Mouse (Mus musculus) retina, postnatal 1 day (tissue): ENCODE data around the gene Ints11.

Experiments
- DNase-seq: peaks from one replicate; pipeline ENCODE4 v3.0.0-alpha.2; 2012

Ints11 gene

DNA sequence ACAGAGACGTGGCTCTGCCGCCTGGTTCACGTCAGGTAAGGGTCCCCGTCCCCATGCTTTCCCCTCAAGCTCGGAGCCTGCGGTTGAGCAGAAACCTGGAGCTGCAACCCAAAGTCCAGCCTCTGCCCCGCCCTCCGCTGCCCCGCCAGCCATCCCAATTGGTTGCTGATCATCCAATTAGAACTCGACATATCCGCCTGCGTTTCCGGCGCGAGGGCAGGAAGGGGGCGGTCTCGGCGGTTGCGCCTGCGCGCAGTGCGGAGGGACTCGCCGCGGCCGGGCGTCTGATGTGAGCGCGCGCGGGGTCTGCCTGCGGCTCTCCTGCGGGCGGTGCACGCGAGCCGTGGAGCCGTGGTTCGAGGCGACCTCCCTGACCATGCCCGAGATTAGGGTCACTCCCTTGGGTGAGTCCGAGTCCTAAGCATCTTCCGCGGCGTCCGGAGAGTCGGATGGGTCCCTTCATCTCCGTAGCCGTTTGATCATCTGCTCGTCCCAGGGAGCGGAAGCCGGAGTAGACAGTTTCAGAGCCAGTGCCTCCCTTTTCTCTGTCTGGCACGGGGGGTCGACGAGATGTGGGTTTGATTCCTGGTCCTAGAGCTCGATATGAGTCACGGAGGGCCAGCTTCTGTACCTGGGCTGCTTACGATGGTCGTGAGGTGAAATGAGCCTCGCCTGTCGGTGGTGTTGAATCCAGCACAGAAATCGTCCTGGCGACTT lies at the start of gene Ints11, which contains the start of gene Cptp:
Gene Ints11 (plus strand): TSS at position 230 of the 717 bp plus-strand sequence.
Gene Cptp (minus strand): TSS at position 124 of the 717 bp plus-strand sequence.
- DNase-seq, result peak; percentile 98

DNA sequence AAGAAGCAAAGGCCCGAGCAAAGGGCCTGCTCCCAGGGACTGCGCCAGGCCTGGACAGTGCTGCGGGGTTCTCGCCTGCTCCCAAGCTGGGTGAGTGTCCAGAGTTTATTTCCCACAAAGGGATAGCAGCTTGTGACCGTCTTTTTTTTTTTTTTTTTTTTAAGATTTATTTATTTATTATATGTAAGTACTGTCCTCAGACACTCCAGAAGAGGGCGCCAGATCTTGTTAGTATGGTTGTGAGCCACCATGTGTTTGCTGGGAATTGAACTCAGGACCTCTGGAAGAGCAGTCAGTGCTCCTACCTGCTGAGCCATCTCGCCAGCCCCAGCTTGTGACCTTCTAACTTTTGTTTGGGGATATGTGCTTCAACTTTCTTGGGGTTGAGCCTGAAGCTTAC lies 48.3 kb upstream of the Ints11 start:
- peak; percentile 48 for DNase-seq

DNA sequence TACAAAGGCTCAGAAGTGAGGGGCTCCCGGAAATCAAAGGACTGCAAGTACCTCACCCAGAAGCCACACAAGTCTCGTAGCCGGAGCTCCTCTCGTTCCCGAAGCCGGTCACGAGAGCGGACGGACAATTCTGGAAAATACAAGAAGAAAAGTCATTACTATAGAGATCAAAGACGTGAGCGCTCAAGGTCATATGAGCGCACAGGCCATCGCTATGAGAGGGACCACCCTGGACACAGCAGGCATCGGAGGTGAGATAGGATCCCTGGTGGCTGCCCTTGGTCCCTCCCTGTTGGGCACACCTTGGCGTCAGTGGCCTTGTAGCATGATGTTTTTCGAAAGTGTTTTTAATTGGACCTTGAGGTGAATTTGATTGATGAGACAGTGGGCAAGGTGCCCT lies 45.9 kb upstream of the Ints11 start:
- DNase-seq, result no peak

DNA sequence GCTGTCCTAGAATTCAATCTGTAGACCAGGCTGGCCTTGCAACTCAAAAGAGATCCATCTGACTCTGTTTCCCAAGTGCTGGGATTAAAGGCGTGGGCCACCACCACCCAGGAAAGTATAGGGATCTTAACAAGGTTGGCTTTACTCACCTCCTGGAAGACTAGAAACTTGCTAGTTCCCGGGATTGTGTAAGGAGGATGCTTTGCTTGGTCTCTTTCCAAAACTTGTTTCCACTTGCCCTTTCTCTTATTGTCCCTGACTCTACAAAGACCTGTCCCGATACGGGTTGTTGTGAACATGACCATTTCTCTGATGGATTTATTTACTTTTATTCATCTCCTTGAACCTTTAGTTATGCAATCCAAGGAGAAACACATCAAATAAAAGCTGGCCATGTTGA lies 39.5 kb upstream of the Ints11 start:
- DNase-seq, result no peak

DNA sequence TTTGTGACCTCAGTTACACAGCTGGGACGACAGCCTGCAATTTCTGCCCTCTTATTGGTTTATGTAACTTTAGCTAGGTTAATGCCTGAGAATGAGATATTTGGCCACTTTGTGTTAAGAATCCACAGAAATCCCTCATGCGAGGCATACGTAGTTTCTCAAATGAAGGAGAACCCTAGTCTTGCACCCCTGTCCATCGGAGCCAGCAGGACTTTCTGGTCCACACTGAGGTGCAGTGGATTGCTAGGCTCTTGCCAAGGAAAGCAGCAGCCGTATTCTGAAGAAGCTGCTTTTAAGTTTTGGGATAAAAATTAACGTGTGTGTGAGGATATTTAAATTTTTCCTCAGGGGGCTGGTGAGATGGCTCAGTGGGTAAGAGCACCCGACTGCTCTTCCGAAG lies 38.8 kb upstream of the Ints11 start:
- DNase-seq, result no peak

DNA sequence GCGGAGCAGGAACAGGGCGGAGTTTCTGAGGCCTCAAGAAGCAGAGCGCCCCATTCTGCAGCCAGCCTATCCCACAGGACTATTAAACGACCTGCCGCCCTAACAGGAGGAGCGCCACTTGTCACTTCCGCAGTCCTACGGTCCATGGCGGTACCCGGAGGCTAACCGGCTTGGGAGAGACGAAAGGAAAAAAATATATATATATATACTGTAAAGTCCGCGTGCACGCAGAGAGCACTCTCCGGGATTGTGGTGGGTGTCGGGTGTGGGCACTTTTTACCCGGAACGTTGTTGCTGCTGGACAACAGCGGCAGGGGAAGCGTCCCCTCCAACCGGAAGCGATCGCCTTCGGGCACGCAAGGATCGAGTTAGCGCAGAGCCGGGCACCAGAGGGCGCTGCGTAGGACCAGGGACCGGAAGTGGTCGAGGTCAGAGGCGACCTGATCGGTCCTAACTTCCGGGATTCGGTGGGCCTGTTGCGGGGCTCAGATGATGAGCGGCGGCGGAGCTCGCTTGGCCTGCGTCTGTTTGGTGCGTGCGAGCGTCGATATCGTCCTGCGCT lies 38.1 kb upstream of the Ints11 start, which contains the start of gene Aurkaip1:
Gene Aurkaip1 (plus strand): TSS at position 68 of the 562 bp plus-strand sequence.
- DNase-seq, result peak; percentile 98

DNA sequence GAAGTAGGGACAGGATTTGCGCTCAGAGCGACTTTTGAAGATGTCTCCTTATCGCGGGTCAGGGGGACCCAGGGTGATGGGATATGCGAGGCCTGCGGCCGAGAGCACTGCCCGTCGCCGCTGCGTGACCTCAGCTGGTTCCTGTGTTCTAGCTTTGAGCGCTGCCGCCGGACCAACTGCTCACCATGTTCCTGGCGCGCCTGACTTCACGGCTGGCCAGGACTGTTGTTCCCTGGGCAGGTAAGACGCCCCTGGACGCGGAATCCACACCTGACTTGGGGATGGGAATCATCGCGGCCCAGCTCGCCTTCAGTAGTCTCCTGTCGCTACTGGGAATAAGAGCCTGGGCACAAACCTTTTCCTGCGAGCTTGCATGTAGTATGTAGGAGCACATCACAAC lies 37.5 kb upstream of the Ints11 start:
- DNase-seq, result no peak

DNA sequence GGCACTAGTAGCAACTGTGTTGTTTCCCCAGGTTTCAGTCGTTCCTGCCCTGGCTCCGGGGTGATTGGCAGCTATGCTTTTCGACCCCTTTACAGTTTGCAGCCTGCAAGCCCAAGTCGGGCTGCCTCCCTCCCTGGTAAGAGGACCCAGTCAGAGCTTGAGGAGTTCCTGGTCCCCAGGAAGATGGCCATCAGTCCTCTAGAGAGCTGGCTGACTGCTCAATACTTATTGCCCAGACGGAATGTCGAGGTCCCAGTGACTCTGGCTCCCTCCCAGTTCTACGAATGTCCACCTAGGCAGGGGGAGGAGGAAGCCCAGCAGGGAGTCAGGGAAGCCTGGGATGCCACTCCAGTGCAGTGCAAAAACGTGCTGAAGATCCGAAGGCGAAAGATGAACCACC lies 37.0 kb upstream of the Ints11 start:
- DNase-seq, result no peak

DNA sequence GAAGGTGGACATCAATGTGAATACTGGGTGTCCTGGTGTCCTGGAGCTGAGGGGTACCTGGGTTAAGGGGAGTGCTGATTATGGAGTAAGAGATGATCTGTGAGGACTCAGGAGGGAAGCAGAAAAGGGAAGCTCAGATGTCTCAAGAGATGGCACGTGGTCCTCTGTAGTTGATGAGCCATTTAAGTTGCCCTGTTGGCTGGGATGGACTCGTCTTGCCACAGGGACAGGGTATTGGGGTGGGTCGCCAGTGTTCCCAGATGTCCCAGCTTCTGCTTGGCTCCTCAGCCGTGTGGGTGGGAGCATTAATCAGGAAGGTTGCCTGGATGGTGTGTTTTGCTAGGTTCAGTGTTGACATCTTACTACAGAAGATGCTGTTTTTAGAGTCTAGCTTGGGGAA lies 36.1 kb upstream of the Ints11 start:
- no peak for DNase-seq

DNA sequence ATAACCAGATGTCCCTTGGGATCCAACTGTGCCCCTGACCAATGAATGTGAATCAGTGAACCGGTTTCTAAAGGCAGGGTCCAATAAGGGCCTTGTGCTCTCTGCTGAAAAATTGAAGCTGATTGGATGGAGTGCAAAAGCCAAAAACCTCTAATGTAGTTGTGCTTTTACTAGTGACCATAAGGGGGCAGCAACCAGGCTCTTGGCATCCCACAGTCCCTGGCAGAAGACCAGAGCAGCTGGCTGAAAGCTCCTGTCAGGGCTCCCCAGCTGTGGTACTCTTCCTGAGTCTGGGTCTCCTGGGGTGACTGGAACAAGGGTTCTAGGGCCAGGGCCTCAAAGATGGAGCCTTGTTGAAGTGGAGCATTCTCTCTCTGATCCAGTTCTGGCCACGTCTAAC lies 35.5 kb upstream of the Ints11 start:
- peak; percentile 89 for DNase-seq

DNA sequence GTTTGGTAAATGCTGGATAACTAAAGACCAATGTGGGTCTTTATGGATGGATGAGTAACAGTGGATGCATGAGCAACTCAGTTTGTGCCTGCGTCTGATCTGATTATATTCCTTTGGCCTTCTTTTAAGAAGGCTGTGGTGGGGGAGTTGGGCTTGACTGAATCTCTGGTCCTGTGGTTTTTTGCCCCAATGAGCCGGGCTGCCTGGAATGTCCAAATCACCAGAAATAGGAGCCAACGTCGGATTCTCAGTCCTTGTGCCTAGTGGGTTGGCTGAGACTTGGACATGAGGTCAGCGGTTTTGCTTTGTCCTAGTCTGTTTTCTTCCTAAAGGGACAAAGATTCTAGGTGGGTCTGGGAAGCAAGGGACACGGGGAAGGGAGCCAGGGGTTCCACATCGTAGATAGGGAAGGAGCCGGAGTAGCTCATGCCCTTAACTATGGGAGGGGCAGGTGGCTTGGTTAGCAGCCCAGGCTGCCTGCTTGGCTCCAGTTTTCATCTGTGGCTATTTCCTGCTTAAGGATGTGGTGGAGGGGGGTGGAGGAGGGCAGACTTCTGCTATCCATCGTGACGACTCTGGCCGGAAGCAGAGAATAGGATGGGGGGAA lies 31.8 kb upstream of the Ints11 start:
- DNase-seq, result no peak

DNA sequence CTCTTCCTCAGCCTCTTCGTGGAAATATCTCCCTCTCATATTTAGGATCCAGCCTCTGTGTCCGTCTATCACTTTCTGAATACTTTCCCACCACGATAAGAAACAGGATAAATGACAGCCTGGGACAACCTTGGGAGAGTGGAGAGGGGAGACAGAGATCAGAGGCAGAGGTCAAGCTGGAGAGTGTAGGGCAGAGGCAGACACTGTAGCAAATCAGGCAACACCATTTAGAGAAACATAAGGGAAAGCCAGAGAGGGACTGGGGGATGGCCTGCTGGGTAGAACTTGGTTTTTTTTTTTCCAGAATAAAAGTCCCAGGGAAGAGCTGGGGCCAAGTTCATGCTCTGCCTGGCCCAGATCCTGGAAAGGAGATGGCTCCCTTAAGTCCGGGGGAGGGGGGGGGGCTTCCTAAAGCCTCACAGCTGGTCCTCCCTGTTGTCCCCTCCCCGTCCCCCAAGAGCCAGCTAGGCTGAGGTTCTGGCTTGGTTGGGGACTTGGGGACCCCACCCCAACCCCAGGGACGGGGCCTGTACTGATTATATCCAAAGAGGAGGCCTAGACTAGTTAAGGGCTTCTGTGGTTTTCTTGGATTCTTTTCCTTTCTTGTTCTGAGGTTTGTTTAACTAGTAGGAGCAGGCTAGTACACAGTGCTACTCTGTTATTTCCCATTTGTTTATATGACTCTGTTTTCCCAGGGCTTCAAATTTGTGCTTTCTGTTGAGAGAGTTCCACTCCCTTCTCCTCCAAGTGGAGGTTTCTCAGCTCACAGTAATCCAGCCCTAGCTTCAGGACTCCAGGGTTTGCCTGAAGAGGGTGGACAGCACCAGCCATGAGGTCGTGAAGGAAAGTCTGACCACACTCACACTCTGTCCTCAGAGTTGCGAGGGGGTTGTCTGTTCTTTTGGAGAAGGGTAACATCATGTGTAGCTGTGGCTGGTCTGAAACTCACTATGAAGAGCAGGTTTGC lies 30.9 kb upstream of the Ints11 start:
- DNase-seq, result no peak

DNA sequence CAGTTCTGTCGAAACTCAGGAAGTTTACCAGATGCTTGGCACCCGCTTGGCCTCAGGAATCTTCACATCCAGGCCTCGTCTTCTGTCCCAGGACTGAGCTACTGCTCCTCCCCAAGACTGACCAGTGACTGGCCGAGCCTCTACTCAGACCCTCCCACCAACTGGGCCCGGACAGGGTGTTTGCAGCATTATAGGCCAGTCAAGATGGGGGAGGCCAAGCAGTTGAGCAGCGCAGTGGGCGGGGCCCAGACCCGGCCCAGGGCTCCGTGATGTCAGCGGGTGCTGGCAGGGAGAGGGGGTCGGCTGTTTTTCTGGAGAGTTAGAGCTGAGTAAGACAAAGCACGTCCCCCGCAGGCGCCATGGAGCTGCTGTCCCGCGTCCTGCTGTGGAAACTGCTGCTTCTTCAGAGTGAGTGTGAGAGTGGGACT lies 29.8 kb upstream of the Ints11 start, which contains the start of gene Mxra8:
Gene Mxra8 (plus strand): TSS at position 198 of the 428 bp plus-strand sequence.
- peak; percentile 61 for DNase-seq

DNA sequence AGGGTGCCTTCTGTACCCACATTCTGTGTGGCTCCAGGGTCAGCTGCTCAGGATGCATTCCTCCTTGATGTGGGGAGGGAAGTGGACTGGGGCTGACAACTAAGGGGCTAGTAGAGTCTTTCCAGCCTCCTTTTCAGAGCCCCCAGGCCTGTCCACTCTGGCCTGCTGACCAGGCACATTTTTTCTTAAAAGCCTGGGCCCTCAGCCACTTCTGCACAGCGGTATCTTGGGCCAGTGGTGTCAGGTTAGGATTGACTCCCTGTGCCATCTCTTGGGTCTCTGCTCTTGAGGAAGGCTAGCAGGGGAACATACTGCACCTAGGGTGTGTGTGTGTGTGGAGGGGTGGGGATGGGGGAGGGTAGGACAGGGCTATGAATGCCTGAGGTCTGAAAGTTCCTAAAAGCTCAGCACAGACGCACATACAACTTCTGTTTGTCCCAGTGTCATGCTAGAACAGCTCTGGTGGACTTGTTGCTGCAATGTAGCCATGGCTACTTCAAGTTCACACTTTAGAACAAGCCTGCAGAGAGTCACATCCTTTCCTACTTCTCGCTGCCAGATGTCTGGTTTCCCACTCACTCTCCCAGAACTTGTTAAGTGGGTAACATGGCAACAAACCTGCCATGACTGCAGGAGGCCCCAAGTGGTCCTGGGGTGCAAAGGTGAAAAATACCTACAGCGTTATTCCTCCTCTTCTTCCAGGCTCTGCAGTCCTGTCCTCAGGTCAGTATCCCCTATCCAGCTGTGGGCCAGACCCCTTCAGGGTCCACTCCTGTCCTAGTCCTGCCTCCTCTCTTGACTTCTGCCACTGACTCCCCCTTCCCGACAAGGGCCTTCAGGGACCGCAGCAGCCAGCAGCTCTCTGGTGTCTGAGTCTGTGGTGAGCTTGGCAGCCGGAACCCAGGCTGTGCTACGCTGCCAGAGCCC lies 29.0 kb upstream of the Ints11 start:
- no peak for DNase-seq

DNA sequence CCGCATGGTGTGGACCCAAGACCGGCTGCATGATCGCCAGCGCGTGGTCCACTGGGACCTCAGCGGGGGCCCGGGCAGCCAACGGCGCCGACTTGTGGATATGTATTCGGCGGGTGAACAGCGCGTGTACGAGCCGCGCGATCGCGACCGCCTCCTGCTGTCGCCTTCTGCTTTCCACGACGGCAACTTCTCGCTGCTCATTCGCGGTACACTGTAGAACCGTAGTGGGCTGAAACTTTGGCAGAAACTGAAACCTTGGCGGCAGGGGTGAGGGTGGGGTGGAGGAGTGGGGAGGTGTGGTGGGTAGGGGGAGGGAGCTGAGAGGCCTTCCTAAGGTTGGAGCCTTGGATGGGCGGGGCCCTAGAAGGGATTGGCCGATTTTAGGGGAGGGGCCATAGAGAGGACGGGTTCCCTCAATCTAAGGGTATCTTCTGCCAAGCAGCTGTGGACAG lies 28.3 kb upstream of the Ints11 start:
- peak; percentile 75 for DNase-seq

DNA sequence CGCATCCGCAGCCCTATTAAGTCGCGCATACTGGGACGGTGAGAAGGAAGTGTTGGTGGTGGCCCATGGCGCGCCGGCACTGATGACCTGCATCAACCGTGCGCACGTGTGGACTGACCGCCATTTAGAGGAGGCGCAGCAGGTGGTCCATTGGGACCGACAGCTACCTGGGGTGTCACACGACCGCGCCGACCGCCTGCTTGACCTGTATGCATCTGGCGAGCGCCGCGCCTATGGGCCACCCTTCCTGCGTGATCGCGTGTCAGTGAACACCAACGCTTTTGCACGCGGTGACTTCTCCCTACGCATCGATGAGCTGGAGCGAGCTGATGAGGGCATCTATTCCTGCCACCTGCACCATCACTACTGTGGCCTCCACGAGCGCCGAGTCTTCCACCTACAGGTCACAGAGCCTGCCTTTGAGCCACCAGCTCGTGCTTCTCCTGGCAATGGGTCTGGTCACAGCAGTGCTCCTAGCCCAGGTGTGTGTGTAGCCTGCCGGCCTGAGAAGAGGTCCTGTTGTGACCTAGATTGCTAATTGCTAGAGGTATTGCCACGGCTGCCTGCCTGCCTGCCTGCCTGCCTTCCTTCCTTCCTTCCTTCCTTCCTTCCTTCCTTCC lies 27.6 kb upstream of the Ints11 start:
- no peak for DNase-seq

DNA sequence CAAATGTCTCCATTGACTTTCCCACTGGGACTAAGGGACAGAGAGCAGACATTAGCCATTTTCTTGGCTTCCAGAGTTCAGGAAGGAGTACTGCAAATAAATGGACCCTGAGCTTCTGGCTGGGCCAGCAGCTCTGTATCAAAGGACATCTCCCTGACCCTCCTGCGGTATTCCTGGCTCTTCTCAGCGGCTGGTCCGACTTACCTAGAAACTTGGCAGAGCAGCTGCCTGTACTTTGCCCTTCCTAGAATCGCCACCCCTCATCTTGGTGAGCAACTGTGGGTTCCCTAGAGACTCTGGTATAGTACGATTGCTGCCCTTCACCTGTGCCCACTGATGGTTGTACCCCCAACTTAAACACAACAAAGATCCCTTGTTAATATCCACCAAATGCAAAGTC lies 26.1 kb upstream of the Ints11 start:
- DNase-seq, result no peak

DNA sequence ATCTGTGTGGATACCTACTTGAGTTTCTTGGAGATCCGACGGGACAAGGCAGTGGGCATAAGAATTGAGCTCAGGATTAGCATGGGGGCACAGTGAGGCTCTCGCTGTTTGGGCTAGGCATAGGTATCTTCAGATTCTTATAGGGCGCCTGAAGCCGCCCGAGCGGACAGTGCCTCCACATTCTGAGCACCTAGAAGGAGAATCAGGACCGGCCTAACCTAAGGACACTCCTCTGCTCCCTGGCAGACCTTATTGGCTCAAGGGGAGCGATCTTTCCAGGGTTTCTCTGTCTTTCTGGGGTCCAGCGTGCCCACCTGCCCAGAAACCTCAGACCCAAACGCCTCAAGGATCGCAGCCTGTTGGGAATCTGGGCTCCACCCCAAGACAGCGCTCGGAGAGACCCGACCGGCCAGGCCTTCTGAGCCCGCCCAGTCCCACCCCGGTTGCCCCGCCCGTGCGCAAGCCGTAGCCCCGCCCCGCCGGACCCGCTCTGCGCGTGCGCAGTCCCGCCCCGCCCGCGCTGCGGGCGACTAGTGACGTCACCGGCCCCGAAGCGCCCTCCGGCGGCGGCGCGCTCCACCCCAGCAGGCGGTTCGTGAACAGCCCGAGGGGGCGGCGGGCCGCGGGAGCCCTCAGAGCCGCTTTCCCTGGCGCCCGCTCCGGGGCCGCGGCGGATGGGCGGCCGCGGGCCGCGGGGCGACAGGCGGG lies 22.3 kb upstream of the Ints11 start, which contains the start of gene Dvl1:
Gene Dvl1 (plus strand): TSS at position 532 of the 708 bp plus-strand sequence.
- peak; percentile 92 for DNase-seq

DNA sequence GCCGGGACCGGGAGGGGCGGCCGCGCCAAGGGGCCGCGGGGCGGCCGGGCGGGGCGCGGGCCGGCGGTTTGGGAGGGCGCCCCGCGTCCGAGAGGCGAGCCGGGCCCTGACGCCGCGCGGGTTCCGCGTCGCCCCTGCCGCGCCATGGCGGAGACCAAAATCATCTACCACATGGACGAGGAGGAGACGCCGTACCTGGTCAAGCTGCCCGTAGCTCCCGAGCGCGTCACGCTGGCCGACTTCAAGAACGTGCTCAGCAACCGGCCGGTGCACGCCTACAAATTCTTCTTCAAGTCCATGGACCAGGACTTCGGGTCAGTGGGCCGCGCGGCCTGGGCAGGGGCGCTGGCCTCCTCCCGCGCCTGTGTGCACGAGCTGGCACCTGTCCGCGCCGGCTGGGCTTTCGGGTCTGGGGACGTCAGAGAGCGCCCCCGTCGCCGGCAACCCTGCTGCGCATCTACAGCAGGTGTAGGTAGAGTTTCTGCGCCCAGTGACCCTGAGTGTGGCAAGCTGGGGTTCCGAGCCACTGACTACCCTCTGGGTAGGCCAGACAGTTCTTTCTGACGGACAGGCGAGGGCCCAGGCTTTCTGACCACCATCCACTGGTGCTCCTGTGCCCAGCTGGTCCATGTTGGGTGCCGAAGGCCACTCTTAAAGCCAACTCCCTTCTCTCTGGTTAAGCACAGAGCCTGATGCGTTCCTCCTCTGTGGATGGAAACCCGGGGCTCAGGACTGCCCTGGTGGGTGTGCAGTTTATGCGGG lies 21.6 kb upstream of the Ints11 start:
- peak; percentile 62 for DNase-seq
